8 mouse cellular contexts compared by ENCODE assay signal in the genomic region with DNA sequence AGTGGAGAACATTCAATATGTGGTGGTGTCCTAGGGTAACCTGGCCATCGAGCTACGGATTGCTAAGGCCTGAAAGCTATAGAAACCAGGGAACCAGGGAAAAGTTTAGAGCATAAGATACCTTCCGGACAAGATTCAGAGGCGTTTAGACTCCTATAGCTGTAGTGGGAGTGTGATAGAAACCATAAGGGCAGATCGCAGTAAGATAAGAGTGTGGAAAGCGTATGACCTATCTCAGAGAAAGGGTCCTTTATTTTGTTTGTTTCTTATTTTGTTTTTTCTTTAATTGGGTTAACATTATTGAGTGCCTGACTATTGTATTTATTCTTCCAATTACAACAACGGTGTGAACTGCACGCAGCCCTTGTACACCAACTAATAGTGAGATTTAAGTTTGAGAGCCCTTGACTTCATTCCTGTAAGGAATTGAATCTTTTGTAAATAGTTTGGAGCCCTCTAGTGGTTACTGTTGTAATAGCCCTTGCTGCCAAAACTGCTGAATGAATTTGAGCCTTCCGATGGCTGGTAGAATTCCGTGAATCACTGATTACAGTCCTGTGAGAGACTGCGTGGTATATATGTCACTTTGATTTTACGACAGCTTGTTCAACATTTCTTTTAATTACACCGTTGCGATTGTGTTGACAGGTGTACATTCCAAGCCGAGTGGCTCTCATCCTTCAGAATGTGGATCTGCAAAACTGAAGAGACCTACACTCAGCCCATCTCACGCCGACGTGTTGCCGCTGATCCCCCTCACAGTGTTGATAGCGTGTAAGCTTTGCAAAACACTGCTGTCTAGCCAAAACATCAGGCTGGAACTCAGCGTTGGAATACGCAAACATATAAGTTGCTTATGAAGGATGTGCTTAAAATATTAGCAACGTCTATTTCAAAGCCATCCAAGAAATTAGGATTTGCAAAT.
A peak's percentile ranks its signal among the peaks of the same experiment; 100 is the strongest.
DNase-seq lines count a peak whose midpoint lies in the region; ATAC-seq and TF ChIP-seq lines count a peak whose summit lies in the region.

No protein-coding gene starts in this region.

- H3K9me3 ChIP-seq in kidney, embryonic 16.5 days (ENCODE audit: low read length) = no peaks in the 10 kb centered on the region
- H3K9me3 ChIP-seq in liver, embryonic 14.5 days (ENCODE audit: control insufficient read depth, low read length) = no peaks in the 10 kb centered on the region

- peak; percentile 13 for DNase-seq in urinary bladder, postnatal 25 days (ENCODE audit: low spot score)
- no peak for DNase-seq in urinary bladder, postnatal 10 days (ENCODE audit: low spot score)
- DNase-seq in cerebellum, postnatal 10 days = peak; percentile 72 to 89
- peak in 2 of 3 experiments; percentile 2 to 4 for DNase-seq in liver, embryonic 14.5 days (ENCODE audit: low read depth in 3 of 3, low spot score in 3 of 3)
- peak; percentile 48 for DNase-seq in retina, adult 2 months (ENCODE audit: low read depth, low spot score)
- DNase-seq in urinary bladder, adult 18-20 months (ENCODE audit: low spot score in 2 of 2) = no peak

- H3K27me3 ChIP-seq in kidney, embryonic 16.5 days (ENCODE audit: insufficient read depth, low read length) = no peaks in the 10 kb centered on the region
- H3K27me3 ChIP-seq in liver, embryonic 14.5 days (ENCODE audit: control insufficient read depth, insufficient read depth, low read length) = no peaks in the 10 kb centered on the region

- TF ChIP-seq CTCF in liver, embryonic 14.5 days (IDR thresholded peaks at IDR 0.05; ENCODE audit: low read depth) = peak; percentile 36; the same call in 1 of the 2 replicates

- H3K4me3 ChIP-seq in kidney, embryonic 16.5 days (ENCODE audit: low read length) = no peak overlapping the region
- H3K4me3 ChIP-seq in liver, embryonic 14.5 days (ENCODE audit: insufficient read depth in 1 of 2, low read depth in 2 of 2, low read length in 2 of 2) = no peak overlapping the region

- H3K9ac ChIP-seq in kidney, embryonic 16.5 days (replicated peaks; ENCODE audit: low read length) = no peak overlapping the region
- H3K9ac ChIP-seq in liver, embryonic 14.5 days (replicated peaks) = no peak overlapping the region

- no peak overlapping the region for H3K27ac ChIP-seq in kidney, embryonic 16.5 days (ENCODE audit: low read length)
- no peak overlapping the region for H3K27ac ChIP-seq in liver, embryonic 14.5 days

- H3K4me1 ChIP-seq in kidney, embryonic 16.5 days (ENCODE audit: insufficient read depth, low read length) = peaks cover 2% of the 10 kb centered on the region; the same call in 1 of the 2 replicates
- no peaks in the 10 kb centered on the region for H3K4me1 ChIP-seq in liver, embryonic 14.5 days (replicated peaks; ENCODE audit: control insufficient read depth in 2 of 2, insufficient read depth in 2 of 2, low read length in 1 of 2)

- no peak for TF ChIP-seq EP300 in liver, embryonic 14.5 days (IDR thresholded peaks at IDR 0.05; ENCODE audit: low read depth)

- WGBS in kidney, embryonic 16.5 days = 55% methylated on average over 23 of the region's 23 CpGs
- 52% methylated on average over 23 of the region's 23 CpGs for WGBS in liver, embryonic 14.5 days (ENCODE audit: insufficient replicate concordance)

- ATAC-seq in granulocyte monocyte progenitor cell, adult 5-6 weeks (replicated peaks; ENCODE audit: poor library complexity, severe bottlenecking) = peak; percentile 82
- peak; percentile 71; the same call in 1 of the 2 replicates for ATAC-seq in kidney, embryonic 16.5 days (ENCODE audit: low FRiP score, low TSS enrichment)
- no peak for ATAC-seq in liver, embryonic 14.5 days (ENCODE audit: insufficient read depth)

- no peaks in the 10 kb centered on the region for H3K36me3 ChIP-seq in kidney, embryonic 16.5 days (ENCODE audit: insufficient read depth, low read length)
- no peaks in the 10 kb centered on the region for H3K36me3 ChIP-seq in liver, embryonic 14.5 days (replicated peaks; ENCODE audit: control insufficient read depth, insufficient read depth, low read depth)

- no peak overlapping the region for H3K4me2 ChIP-seq in kidney, embryonic 16.5 days (replicated peaks; ENCODE audit: low read depth, low read length)
- H3K4me2 ChIP-seq in liver, embryonic 14.5 days (ENCODE audit: low read depth) = no peak overlapping the region

Comparison
In these comparisons a context has a peak if more than half of its experiments do, and no peak if none do; other contexts are left out.
1. DNase-seq: peak in urinary bladder, postnatal 25 days (single experiment), cerebellum, postnatal 10 days (2 of 2), liver, embryonic 14.5 days (2 of 3) and retina, adult 2 months (single experiment); none in urinary bladder, postnatal 10 days (single experiment) and urinary bladder, adult 18-20 months (0 of 2).